Mouse (Mus musculus): Measurements from ENCODE around the gene Gli2.

DNA sequence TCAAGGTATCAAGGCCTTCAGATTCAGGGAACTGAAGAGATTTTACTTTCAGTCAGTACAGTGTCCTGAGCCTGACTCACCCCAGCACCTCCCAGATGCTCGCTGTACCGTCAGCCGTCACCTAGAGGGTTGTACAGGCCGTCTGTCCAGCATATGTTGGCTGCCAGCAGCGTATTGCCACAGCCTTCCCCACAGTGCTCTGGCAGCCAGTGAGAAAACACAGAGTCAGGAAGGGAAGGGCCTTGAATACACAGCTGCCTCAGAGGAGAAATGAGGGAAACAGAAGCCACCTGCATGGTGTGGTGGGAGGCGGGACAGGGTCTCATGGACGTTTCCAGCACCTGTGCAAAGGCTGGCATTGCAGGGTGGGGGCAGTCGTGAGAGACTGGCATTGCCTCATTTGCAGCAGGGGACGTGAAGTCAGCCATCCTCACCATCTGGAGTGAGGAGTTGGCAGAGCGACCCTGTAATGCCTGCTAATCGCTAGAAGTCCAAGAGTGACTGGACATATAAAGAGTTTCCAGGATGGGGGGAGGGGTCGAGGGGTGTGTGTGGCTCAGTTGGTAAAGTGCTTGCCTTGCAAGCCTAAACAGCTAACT, 136.8 kb downstream of the Gli2 start:
- TF ChIP-seq POLR2A (IDR thresholded peaks at IDR 0.05; ENCODE audit: insufficient read length, low read depth) (no peak), POLR2AphosphoS2 (IDR thresholded peaks at IDR 0.05; ENCODE audit: insufficient read length, low read depth) (no peak), USF1 (IDR thresholded peaks at IDR 0.05; ENCODE audit: low read depth) (no peak), MAX (IDR thresholded peaks at IDR 0.05; ENCODE audit: low read depth) (no peak), TCF12 (IDR thresholded peaks at IDR 0.05; ENCODE audit: insufficient read depth, poor library complexity, severe bottlenecking) (no peak), MYOG (IDR thresholded peaks at IDR 0.05; ENCODE audit: control insufficient read depth in 1 of 3, insufficient read depth in 1 of 3, insufficient read length in 2 of 3, low read depth in 2 of 3) (no peak), CEBPB (IDR thresholded peaks at IDR 0.05; ENCODE audit: insufficient read depth, poor library complexity, severe bottlenecking) (no peak), SRF (IDR thresholded peaks at IDR 0.05; ENCODE audit: control insufficient read depth, insufficient read length, low read depth) (no peak), MYOD1 (IDR thresholded peaks at IDR 0.05; ENCODE audit: control insufficient read depth in 1 of 3, insufficient read length in 2 of 3, low read depth in 2 of 3) (no peak), E2F4 (IDR thresholded peaks at IDR 0.05; ENCODE audit: insufficient read depth) (no peak), TCF3 (IDR thresholded peaks at IDR 0.05; ENCODE audit: insufficient read length, low read depth) (no peak)

Measured in myocyte (in vitro differentiated cells).